Mouse (Mus musculus): Measurements from ENCODE around the gene Grap. TPM values are rescaled to one million over a fixed set of nuclear protein-coding genes. Genes with fewer than 3 reads are reported as not detected.

Gene Grap
- polyA plus RNA-seq, 1 experiment from 2014 or later: 5.9 TPM

DNA sequence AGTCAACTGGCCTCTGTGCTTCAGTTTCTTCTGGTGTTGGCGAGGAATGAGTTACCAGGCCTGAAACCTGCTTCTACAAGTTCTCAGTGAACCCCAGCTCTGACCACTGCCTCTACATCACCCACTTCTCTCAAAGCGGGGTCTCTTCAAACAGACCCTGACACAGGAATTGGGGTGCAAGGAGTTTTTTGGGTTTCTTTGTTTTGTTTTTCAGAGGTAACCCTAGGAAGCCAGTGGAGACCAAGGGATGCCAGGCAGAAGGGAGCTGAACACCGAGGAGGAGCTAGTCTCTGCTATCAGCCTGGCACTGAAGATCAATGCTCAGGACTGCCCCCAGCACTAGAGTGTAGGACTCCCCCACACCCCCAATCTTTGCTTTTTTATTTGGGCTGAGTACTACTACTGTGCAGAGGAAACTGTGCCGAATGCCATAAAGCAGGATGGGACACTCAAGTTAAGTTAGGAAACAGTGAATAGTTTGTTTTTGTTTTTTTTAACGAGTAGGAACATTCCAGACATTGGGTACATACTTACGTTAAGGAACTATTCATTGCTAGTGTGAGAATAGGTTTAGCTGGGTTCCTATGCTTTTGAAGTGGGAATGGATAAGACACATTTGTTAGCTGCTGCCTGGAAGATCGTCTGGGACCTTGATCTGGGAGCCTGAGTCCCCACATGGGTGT is 35.6 kb upstream of the Grap start:
- Histone ChIP-seq H3K27me3 (ENCODE audit: control insufficient read depth, insufficient read depth, low read length) (no peaks in the 10 kb centered on the region; the same call in 1 of the 2 replicates), H3K4me3 (ENCODE audit: low read depth, low read length) (no peak overlapping the region), H3K9me3 (ENCODE audit: control insufficient read depth, low read length) (no peaks in the 10 kb centered on the region), H3K36me3 (ENCODE audit: control insufficient read depth, insufficient read depth, low read length) (no peaks in the 10 kb centered on the region), H3K9ac (ENCODE audit: low read length) (no peak overlapping the region), H3K27ac (ENCODE audit: low read depth, low read length) (no peak overlapping the region), H3K4me1 (replicated peaks; ENCODE audit: control insufficient read depth, insufficient read depth, low read length) (peaks cover 5% of the 10 kb centered on the region; the same call in 1 of the 2 replicates), H3K4me2 (ENCODE audit: low read depth, low read length, severe bottlenecking) (no peak overlapping the region)
- ATAC-seq (replicated peaks; ENCODE audit: low FRiP score) (no peak), DNase-seq (ENCODE audit: low spot score) (no peak)
- WGBS: 72% methylated on average over 7 of the region's 7 CpGs

DNA sequence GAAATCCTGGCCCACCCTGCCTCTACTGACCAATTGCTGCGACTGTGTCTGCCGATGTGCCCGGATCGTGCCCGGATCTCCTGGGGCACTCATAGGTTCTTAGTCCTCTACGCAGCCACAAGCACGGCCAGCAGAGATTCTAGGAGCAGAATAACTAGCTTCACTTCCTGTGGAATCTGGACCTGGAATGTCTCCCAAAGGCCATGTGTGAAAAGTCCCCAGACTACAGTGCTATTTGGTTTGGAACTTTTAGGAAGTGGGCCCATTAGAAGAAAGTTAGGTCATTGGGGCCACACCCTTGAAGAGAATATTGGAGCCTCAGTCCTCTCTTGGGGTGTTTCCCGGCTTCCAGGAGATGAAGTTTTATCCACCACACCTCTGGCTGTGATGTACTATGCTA is 34.9 kb upstream of the Grap start:
- Histone ChIP-seq H3K9me3 (ENCODE audit: control insufficient read depth, low read length) (no peaks in the 10 kb centered on the region), H3K4me1 (replicated peaks; ENCODE audit: control insufficient read depth, insufficient read depth, low read length) (peaks cover 5% of the 10 kb centered on the region; the same call in 1 of the 2 replicates), H3K9ac (ENCODE audit: low read length) (no peak overlapping the region), H3K27me3 (ENCODE audit: control insufficient read depth, insufficient read depth, low read length) (no peaks in the 10 kb centered on the region; the same call in 1 of the 2 replicates), H3K27ac (ENCODE audit: low read depth, low read length) (no peak overlapping the region), H3K4me2 (ENCODE audit: low read depth, low read length, severe bottlenecking) (no peak overlapping the region), H3K36me3 (ENCODE audit: control insufficient read depth, insufficient read depth, low read length) (no peaks in the 10 kb centered on the region), H3K4me3 (ENCODE audit: low read depth, low read length) (no peak overlapping the region)
- DNase-seq (ENCODE audit: low spot score) (no peak), ATAC-seq (replicated peaks; ENCODE audit: low FRiP score) (no peak)
- WGBS: 91% methylated on average over 8 of the region's 8 CpGs

DNA sequence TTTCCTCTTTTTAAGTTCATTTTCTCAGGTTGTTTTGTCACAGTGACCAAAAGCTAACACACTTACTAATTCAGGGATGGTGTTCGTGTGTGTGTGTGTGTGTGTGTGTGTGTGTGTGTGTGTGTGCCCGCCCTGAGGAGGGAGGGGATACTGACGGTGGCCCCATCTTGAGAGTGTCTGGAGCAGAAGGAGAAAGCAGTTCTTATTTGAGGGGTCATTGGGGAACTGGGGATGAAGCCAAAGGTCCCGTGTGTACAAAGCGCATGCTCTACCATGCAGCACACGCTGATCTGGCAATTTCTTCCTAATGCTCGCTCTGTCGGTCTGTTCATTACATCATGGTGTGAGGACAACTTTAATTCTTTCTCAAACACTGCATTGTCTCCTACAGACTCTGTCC is 34.5 kb upstream of the Grap start:
- no peak overlapping the region for H3K4me3 ChIP-seq (ENCODE audit: low read depth, low read length)
- peaks cover 5% of the 10 kb centered on the region; the same call in 1 of the 2 replicates for H3K4me1 ChIP-seq (replicated peaks; ENCODE audit: control insufficient read depth, insufficient read depth, low read length)
- H3K27ac ChIP-seq (ENCODE audit: low read depth, low read length): no peak overlapping the region
- no peak overlapping the region for H3K9ac ChIP-seq (ENCODE audit: low read length)
- no peak for DNase-seq (ENCODE audit: low spot score)
- no peaks in the 10 kb centered on the region for H3K36me3 ChIP-seq (ENCODE audit: control insufficient read depth, insufficient read depth, low read length)
- no peak overlapping the region for H3K4me2 ChIP-seq (ENCODE audit: low read depth, low read length, severe bottlenecking)
- 89% methylated on average over 8 of the region's 8 CpGs for WGBS
- no peak for ATAC-seq (replicated peaks; ENCODE audit: low FRiP score)
- H3K27me3 ChIP-seq (ENCODE audit: control insufficient read depth, insufficient read depth, low read length): no peaks in the 10 kb centered on the region; the same call in 1 of the 2 replicates
- H3K9me3 ChIP-seq (ENCODE audit: control insufficient read depth, low read length): no peaks in the 10 kb centered on the region

DNA sequence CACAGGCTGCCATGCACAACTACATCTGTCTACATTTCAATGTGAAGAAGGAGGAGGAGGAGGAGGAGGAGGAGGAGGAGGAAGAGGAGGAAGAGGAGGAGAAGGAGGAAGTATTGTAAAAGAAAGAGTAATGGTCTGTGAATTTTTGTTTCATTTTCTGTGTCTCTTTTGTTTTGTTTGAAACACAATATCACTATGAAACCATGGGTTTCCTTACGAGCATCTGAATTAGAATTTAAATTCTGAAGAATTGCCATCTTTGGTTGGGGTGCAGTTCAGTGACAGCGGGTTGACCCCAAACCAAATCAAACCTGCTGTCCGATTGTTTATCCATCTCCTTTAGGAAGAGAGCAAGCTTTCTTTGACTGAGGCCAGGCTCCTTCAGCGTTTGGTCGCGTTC is 33.7 kb upstream of the Grap start:
- Histone ChIP-seq H3K27ac (ENCODE audit: low read depth, low read length) (no peak overlapping the region), H3K36me3 (ENCODE audit: control insufficient read depth, insufficient read depth, low read length) (no peaks in the 10 kb centered on the region), H3K9ac (ENCODE audit: low read length) (peak overlapping the region; percentile 46; the same call in 1 of the 2 replicates), H3K4me2 (ENCODE audit: low read depth, low read length, severe bottlenecking) (peak overlapping the region; percentile 69), H3K9me3 (ENCODE audit: control insufficient read depth, low read length) (no peaks in the 10 kb centered on the region), H3K27me3 (ENCODE audit: control insufficient read depth, insufficient read depth, low read length) (no peaks in the 10 kb centered on the region; the same call in 1 of the 2 replicates), H3K4me3 (ENCODE audit: low read depth, low read length) (peak overlapping the region; percentile 38), H3K4me1 (replicated peaks; ENCODE audit: control insufficient read depth, insufficient read depth, low read length) (peaks cover 5% of the 10 kb centered on the region; the same call in 1 of the 2 replicates)
- DNase-seq (ENCODE audit: low spot score): no peak
- 14% methylated on average over 6 of the region's 6 CpGs for WGBS
- no peak for ATAC-seq (replicated peaks; ENCODE audit: low FRiP score)

DNA sequence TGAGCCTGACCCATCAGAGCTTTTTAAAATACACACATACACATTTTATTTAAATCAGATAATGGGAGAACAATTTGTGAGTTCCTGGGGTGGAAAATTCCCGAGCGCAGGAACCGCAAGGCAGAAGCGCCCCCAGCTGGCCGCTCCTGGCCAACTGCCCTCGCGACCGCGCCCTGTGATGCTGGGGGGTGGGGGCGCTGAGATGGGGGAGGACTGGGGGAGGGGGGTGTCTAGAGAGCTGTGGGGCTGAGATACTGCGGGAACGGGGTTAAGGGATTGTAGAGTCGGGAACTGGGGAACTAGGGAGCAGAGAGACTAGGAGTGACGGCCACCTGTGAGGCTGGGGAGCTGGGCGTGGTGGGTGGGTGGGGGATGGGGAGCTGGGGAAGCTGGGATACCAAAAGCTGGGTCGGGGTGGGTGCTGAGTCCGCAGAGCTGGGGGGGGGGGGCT is 33.2 kb upstream of the Grap start:
- Histone ChIP-seq H3K27me3 (ENCODE audit: control insufficient read depth, insufficient read depth, low read length) (no peaks in the 10 kb centered on the region; the same call in 1 of the 2 replicates), H3K4me2 (ENCODE audit: low read depth, low read length, severe bottlenecking) (peak overlapping the region; percentile 69), H3K9ac (ENCODE audit: low read length) (peak overlapping the region; percentile 46), H3K27ac (ENCODE audit: low read depth, low read length) (no peak overlapping the region), H3K36me3 (ENCODE audit: control insufficient read depth, insufficient read depth, low read length) (no peaks in the 10 kb centered on the region), H3K9me3 (ENCODE audit: control insufficient read depth, low read length) (no peaks in the 10 kb centered on the region), H3K4me3 (ENCODE audit: low read depth, low read length) (peak overlapping the region; percentile 38), H3K4me1 (replicated peaks; ENCODE audit: control insufficient read depth, insufficient read depth, low read length) (peaks cover 5% of the 10 kb centered on the region; the same call in 1 of the 2 replicates)
- 1% methylated on average over 17 of the region's 17 CpGs for WGBS
- peak; percentile 83 for DNase-seq (ENCODE audit: low spot score)
- 0 out of 2 replicates have a peak, but pooled peaks have one; percentile 53 for ATAC-seq (replicated peaks; ENCODE audit: low FRiP score)

DNA sequence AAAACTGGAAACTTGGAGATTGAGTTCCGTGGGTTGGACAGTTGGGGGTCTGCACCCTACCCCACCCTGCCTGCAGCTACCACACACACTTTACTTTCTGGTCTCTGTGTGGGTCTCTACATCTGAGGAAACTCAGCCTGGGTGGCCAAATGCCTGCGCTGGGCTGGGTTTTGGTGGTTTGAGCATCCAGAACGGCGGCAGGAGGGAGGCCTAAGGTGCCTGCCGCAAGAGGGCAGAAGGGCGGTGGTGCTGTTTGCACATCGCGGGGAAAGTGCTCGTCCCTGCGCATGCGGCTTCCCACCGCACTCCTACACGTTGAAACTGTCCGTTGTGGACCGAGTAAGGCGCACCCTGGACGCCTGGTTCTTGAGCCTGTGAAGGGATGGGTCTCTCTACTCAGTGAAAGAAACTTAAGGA is 32.8 kb upstream of the Grap start:
- ATAC-seq (replicated peaks; ENCODE audit: low FRiP score): peak; percentile 61; the same call in 1 of the 2 replicates
- H3K9me3 ChIP-seq (ENCODE audit: control insufficient read depth, low read length): no peaks in the 10 kb centered on the region
- H3K9ac ChIP-seq (ENCODE audit: low read length): peak overlapping the region; percentile 46
- H3K4me2 ChIP-seq (ENCODE audit: low read depth, low read length, severe bottlenecking): peak overlapping the region; percentile 69
- H3K27me3 ChIP-seq (ENCODE audit: control insufficient read depth, insufficient read depth, low read length): no peaks in the 10 kb centered on the region; the same call in 1 of the 2 replicates
- H3K36me3 ChIP-seq (ENCODE audit: control insufficient read depth, insufficient read depth, low read length): no peaks in the 10 kb centered on the region
- peak; percentile 89 for DNase-seq (ENCODE audit: low spot score)
- WGBS: under 1% methylated on average over 17 of the region's 17 CpGs
- H3K27ac ChIP-seq (ENCODE audit: low read depth, low read length): no peak overlapping the region
- H3K4me1 ChIP-seq (replicated peaks; ENCODE audit: control insufficient read depth, insufficient read depth, low read length): peaks cover 5% of the 10 kb centered on the region; the same call in 1 of the 2 replicates
- peak overlapping the region; percentile 38 for H3K4me3 ChIP-seq (ENCODE audit: low read depth, low read length)

DNA sequence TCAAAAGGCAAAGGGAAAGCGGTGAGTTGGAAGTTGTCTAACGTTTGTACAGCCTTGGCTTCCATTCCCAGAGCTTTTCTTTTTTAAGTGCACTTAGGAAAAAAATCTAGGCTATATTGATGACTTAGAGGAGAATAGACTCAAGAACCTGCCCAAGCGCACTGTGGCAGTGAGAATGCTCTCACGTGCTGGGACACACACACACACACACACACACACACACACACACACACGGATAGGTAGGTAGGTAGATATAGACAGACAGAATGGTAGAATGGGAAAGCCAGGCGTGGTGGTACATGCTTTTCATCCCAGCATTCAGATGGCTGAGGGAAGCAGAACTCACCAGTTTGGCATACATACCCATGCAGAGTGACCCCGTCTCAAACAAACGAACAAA is 32.3 kb upstream of the Grap start:
- H3K27me3 ChIP-seq (ENCODE audit: control insufficient read depth, insufficient read depth, low read length): no peaks in the 10 kb centered on the region; the same call in 1 of the 2 replicates
- H3K9me3 ChIP-seq (ENCODE audit: control insufficient read depth, low read length): no peaks in the 10 kb centered on the region
- no peaks in the 10 kb centered on the region for H3K36me3 ChIP-seq (ENCODE audit: control insufficient read depth, insufficient read depth, low read length)
- H3K9ac ChIP-seq (ENCODE audit: low read length): no peak overlapping the region; the same call in 1 of the 2 replicates
- H3K27ac ChIP-seq (ENCODE audit: low read depth, low read length): no peak overlapping the region
- peak overlapping the region; percentile 38; the same call in 1 of the 2 replicates for H3K4me3 ChIP-seq (ENCODE audit: low read depth, low read length)
- peak overlapping the region; percentile 69 for H3K4me2 ChIP-seq (ENCODE audit: low read depth, low read length, severe bottlenecking)
- H3K4me1 ChIP-seq (replicated peaks; ENCODE audit: control insufficient read depth, insufficient read depth, low read length): peaks cover 5% of the 10 kb centered on the region; the same call in 1 of the 2 replicates
- 65% methylated on average over 8 of the region's 8 CpGs for WGBS
- no peak for DNase-seq (ENCODE audit: low spot score)
- ATAC-seq (replicated peaks; ENCODE audit: low FRiP score): no peak

DNA sequence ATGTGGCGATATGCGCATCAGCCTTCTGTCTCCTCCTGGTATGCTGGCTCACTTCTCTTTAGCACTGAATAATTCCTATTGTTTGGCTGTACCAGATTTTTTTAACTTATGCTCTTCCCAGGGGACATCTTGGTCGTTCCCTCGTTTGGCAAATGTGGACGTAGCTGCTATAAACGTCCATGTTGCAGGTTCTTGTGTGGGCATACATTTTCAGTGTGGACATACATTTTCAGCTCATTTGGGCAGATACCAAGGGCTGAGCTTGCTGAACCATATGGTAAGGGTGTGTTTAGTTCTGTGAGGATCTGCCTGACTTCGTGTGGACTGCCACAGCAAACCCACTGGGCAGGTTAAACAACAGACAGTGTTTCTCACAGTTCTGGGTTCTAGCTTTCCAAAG is 27.9 kb upstream of the Grap start:
- Histone ChIP-seq H3K9ac (ENCODE audit: low read length) (no peak overlapping the region), H3K27ac (ENCODE audit: low read depth, low read length) (no peak overlapping the region), H3K9me3 (ENCODE audit: control insufficient read depth, low read length) (no peaks in the 10 kb centered on the region), H3K4me3 (ENCODE audit: low read depth, low read length) (no peak overlapping the region), H3K4me2 (ENCODE audit: low read depth, low read length, severe bottlenecking) (no peak overlapping the region), H3K27me3 (ENCODE audit: control insufficient read depth, insufficient read depth, low read length) (no peaks in the 10 kb centered on the region; the same call in 1 of the 2 replicates), H3K4me1 (replicated peaks; ENCODE audit: control insufficient read depth, insufficient read depth, low read length) (no peaks in the 10 kb centered on the region), H3K36me3 (ENCODE audit: control insufficient read depth, insufficient read depth, low read length) (no peaks in the 10 kb centered on the region)
- no peak for DNase-seq (ENCODE audit: low spot score)
- WGBS: 86% methylated on average over 7 of the region's 7 CpGs
- no peak for ATAC-seq (replicated peaks; ENCODE audit: low FRiP score)
